Mouse (Mus musculus): ENCODE measurements around the gene Ccr1l1. TPM values are rescaled to one million over a fixed set of nuclear protein-coding genes. Genes with fewer than 3 reads are reported as not detected.

Gene Ccr1l1
- polyA plus RNA-seq, 2 experiments from 2014 or later = not detected

DNA sequence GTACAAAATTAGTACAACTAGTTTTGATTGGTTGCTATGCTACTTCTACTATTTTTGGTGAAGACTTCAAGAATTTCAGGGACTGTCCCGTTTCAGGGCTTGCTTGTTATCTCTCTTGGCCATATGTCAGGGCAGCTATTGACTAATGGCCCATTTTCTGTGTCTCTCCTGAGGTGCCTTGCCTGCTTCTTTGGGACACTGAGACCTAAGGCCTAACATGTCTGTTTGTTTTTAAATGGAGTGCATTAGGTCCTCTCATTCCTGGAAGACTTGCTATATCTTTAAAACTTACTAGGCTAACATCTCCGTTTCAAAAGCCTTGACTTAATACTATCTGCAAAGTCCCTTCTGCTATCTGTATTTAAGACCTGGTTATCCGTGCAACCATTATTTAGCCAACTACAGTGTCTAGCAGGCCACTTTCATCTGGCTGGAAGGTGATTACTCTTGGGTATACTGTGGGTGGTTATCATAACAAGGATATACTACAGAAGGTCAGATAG lies 20.2 kb downstream of the Ccr1l1 start:
- peak; percentile 34 for ATAC-seq

DNA sequence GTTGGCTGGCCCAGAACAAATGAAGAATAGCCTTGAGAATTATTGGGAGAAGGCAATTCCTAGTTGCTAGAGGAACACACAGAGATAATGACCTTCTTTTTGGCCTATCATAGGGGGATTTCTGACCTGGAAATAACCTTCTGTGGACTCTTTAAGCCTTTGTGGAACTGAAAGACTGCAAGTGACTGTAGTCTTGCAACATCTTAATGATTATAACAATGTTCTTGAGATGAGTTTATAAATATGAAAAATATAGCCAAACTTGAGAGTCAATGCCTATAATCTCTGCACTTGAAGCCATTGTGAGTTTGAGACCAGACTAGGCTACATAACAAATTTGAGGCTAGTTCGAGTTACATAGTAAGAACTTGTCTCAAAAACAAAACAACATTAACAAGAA lies 21.3 kb downstream of the Ccr1l1 start:
- ATAC-seq = no peak

DNA sequence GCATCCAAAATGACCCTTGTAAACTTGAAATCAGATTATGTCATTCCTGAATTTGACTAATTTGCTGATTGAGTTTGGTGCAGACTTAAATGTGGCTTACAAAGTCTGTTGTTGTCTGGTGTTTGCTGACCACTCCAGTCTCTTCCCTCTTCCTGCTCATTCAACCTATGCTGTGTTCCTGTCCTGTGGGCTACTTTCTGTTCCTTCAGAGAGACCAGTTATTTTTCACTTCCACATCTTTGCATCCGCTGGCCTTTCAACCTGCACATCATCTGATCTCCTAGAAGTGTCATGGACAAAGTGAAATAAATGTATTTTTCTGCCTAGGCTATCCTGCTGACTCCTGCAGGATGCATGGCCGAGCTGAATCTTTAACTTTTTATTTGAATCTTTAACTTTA lies 24.7 kb downstream of the Ccr1l1 start:
- no peak for ATAC-seq

DNA sequence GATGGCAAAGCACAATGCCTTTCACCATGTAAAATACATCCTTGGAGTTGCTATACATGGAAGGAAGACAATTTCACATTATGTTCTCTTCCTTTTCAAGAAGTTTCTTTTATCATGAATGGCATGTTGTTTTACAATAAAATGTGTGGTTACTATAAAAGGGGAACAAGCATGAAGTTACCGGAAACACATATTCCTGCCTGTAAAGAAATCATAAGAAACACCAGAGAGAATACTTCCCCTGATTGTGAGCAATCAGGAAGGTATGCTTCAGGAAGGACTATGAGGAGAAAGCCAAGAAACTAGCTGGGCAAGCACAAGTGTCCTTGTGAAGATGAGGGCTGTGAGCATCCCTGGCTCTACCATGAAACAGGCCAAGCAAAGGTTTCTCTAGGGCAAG lies 27.0 kb downstream of the Ccr1l1 start:
- no peak for ATAC-seq

DNA sequence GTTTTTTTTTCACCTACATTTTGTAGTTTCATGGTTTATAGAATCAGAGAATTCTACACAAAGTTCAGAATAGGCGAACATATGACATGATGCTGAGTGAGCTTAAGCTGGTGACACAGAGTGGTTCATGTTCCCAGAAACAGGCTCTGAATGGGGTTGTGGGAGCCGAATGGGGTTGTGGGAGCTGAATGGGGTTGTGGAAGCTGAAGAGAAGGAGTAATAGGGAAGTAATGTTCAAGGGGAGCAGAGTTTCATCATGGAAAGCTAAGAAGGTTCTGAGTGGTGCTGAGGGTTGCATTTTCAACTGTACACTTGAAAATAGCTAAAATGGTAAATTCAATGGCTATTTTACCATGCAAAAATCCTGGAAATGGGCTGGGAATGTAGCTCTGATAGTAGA lies 28.8 kb downstream of the Ccr1l1 start:
- ATAC-seq = no peak

DNA sequence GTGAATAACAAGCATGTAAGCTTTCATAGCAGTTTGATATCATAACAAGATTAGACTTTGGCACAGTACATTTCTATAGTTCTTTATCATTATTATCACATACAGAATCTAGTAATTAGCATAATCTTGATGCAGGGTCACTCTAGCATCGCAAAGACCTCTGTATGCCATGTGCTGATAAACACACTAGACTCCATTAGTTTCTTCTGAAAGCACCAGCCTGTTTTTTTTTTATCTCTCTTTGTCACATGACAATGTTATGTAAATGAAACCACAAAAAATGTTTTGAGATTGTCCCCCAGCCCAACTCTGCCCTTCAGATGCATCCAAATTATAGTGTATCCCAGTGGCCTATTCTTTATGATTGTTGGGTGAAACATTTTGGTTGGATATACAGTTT lies 30.4 kb downstream of the Ccr1l1 start:
- ATAC-seq = peak; percentile 56

DNA sequence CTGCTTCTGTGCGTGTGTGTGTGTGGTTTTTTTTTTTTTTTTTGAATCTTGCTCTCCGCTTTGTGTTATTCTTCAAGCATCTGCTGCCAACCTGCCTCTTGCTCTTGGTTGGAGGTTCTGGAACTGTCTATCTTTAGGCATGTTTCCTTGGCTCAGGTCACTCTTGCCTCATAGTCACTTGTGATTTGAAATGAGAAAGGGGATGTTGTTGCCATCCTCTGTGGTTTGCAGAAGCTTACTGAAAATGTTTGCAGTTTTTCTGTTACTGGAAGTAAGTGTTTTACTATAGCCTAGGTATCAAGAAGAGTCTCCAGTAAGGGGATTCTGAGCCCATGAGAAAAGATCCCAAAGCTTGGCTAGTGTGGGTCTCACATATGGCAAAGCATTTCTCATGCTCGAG lies 36.2 kb downstream of the Ccr1l1 start:
- ATAC-seq = no peak

DNA sequence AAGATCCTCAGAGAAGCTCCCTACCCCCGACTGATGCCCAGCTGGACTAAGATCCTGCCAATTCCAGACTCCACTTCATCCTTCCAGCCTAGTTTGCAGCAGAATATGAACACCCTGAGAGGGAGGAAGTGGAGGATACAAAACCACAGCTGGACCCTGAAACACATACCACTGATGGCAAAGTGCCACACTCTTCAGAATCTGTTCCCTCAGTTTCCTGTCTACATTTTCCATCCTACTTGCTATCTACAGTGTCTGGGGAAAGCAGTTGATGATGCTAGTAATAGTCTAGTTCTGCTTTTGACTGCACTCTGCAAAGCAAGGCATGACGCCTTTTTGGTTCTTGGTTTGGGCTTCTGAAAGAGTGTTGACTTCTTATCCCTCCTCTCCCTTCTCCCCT lies 36.9 kb downstream of the Ccr1l1 start:
- ATAC-seq = peak; percentile 54

DNA sequence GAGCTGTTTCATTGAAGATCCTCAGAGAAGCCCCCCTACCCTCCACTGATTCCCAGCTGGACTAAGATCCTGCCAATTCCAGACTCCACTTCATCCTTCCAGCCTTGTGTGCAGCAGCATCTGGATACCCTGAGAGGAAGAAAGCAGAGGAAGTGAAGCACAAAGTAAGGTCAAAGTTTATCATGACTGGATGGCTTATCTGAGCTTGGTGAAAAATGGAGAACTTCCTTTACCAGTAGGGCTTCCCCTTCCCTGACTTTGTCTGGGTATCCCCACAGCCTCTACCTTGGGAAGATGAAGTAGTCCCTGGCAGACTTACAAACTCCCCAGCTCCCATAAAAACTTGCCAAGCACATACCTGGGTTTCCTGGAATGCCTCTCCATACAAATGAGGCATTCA lies 37.6 kb downstream of the Ccr1l1 start:
- no peak for ATAC-seq

DNA sequence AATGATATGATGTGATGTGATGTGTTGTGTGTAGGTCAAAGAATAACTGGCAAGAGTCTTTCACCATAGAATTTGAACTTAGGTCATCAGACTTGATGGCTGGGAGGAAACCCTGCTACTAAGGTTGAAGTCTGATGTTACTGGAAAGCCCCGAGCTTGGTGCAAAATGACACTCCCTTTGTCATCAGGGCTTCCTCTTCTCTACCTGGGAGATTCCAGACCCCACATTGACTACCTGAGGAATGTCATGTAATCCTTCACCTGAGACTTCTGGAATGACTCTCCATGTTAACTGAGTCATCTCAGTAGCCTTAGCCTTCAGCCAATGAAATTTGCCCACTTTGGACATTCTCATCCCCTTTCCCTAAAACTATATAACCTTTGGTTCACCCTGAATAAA lies 38.0 kb downstream of the Ccr1l1 start:
- peak; percentile 37 for ATAC-seq

DNA sequence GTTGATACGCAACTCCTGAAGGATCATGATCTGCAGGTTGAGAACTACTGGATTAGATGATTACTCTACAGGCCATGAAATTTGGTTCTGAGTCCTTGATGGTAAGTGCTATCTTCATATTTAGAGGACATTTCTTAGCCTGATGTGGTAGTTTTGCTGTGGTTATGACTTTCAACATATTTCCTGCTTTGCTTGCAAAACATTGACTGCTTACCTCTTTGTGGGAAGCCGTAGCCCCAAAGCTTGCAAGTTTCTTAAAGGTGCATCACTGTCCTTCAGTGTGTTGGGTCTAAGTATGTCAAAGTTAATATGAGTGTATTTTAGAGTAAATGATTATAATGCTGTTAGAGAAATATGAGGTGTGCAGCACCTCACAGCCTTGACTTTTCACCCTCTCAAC lies 40.2 kb downstream of the Ccr1l1 start:
- ATAC-seq = peak; percentile 12

DNA sequence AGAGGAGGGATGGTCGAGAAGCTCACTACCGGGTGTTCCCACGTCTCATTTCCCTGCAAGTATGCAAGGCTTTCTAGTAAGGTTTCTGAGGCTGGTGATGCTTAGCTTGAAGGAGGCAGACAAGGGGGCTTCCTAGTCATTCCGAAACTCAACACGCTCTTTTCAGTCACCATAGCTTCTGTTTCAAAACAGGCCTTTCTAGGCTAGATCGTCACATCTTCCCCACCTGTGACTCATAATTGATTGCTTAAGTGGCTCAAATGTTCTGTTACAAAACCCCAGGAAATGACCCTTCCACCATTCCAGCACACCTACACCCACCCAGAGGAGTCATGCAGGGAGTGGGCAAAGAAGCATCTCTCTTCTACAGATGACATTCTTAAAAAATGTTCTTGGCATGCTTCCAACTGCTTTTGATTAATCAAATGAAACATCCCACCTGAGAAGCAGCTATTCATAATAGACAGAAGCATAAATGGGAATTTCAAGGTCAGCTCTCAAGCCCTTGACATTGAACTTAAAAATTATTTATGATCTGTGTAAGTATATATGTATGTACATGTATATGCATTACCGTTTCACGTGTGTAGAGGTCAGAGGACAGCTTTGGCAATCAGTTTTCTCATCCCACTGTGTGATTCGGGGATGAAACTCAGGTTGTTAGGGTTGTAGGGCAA lies 41.5 kb downstream of the Ccr1l1 start:
- ATAC-seq = peak; percentile 64

DNA sequence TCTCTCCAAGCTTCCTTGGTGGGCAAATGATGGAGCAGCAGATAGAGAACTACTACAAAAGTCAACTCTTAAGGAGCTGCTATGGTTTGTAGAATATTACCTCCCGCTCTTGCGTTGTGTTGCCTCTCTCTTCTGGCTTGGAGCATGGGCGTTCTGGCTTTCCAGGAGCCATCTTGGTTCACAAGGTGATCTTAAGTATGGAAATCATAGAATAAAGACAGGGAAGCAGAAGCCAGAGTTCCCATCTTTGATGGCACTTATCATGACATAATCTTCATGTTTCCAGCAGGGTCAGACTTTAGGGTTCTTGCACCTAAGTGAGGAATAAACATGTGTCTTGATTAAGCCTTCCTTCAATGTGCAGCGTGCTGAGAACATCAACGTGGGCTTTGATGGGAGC lies 42.4 kb downstream of the Ccr1l1 start:
- ATAC-seq = no peak

DNA sequence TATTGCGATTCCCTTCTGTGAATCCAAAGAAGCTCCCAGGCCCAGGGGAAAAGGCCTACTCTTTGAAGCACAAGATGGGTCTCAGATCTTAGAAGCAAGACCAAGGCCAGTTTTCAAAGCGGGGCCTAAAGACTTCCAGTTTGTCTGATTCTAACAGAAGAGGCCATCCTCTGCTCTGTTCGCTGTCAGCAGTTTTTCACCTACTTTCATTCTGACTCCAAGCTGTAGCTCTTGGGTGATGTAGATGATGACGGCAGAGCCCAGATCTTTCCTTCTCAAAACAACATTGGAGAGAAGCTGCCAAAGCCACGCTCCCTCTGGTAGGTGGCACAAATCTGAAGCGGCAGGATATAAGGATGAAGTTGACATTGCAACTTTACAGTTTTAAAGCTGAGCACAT lies 42.9 kb downstream of the Ccr1l1 start:
- peak; percentile 20 for ATAC-seq

DNA sequence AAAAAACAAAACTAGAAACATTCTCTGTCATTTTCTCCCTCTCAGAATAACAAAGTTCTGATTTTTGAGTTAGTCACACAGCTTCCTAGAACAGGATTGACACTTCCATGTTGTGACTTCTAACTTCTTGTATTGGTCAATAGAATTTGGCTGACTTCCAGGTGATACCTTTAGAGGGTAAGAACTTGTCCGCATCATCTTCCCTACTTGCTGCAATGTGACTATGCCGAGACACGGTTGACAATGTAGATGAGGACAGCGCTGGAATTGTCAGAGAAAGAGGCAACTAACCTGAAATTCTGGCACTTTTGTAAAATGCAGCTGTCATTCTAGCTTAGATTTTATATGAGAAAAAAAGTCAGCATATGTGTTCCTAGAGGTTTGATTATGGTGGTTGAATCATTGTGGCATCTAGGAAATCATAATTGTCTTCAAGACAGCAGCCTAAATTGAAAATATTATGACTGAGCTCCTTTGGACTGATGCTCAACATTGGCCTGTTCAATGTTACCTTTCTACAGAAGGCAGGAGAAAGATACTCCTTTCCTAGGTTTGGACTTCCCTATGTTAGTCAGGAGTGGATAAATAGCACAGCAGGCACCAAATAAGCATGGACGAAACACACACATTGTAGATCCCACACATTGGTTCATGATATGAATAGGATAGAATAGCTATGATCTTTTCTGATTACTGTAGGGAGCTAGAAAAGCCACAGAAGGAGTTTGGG lies 44.3 kb downstream of the Ccr1l1 start:
- no peak for ATAC-seq

DNA sequence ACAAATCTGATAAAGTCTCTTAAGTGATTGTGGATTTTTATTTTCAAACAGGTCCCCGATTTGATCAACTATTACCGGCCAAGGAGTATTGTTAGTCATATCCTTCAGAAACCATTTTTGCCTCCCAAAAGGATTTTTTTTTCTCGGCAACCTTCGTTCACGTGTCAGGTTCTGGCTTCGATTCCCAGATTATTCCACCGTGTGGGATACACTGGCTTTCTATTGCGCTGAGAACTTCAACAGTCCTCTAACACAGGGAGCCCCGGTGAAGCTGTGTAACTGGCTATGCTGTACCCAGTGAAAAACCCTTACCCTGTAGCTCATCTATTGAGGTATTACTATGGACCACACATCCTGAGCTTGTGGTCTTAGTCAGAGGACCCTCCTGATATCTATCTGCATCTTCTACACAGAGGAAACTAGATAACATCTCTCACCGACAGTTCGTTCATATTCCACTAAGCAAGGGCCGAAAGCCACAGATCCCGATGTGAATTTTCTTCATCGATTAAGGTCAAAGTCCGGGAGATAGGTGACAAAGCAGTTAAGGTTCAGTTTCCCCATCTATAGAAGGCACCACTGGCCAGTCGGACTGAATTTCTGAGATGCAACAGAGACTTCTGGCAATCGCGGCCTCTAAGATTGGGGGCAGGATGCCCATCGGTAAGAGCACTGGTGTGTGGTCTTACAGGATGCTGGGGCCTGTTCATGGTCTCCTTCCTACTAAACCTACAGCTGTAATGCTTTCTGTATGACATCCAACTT lies 45.1 kb downstream of the Ccr1l1 start:
- ATAC-seq = no peak

DNA sequence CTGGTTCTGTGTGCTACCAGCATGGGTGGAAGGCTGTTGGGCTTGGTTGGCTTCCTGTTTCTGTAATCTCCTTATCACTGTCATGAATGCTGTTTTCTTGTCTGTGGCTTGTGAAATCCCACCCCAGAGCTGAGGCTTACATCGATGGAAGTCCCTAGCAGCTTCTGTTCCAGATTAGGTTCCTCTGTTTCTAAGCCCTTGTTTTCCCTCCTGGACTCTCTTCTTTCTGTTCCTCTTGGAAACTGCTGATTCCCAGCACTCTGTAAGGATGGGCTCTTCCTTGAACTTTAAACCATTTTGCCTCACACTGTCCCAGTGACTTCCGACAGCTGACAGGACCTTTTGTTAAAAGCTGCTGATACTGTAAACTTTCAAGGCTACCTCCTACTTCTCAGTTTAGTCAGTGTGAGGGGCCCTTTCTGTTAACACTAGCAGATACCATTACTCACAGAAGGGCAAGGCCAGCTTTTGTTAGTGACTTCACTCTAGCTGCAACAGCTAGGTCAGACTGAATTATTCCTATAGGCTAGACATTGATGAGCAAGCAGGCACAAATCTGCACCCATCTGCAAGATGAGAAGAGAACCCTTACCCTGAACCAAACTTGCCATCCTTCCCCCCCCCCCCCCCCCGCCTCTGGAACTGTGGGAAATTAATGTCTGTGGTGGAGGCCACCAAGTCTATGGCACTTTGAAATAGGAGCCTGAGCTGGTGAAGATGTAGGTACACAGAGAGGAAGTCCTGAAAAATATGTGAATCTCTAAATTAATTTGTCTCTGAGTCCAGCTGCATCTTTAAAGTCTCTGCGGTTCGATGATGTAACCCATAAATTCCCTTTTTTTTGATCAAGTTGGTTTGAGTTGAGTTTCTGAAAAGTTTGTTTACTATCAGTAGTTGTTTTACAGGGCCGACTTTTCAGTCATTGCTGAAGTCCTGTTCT lies 46.2 kb downstream of the Ccr1l1 start:
- peak; percentile 22 for ATAC-seq

DNA sequence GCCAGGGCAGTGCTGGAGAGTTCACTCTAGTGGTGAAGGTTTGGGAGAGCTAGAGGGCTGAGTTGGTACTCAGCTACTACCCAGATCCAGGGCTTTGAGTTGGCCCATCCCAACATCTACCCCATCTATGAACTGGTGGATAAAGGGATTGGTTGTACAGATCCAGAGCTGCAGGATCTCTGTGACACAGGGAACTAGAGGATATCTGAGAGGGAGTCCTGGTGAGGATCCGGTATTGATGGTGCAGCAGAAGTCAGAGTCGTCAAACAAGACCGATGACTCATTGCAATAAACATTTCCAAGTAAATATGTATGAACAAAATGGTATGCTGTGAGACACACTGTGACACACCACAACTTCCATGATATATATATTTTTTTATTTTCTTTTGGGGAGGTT lies 47.3 kb downstream of the Ccr1l1 start:
- ATAC-seq = no peak

DNA sequence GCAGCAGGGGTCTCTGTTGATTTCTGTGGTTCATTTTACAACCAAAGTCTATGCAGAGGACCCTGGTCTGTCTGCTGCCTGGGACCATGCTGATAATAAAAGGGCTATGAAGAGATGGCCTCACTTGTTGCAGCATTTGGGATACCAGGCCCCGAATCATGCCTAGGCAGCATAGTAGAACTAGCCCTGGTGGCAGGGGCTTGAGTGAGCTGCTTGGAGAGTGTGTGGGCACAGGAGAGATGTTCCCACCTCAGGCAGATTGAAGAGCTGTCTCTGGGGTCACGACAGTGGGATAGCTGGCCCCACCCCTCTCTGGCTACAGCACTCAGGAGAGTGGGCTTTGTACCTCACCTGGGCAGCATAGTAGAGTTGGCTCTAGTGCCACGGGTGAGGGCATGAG lies 47.7 kb downstream of the Ccr1l1 start:
- no peak for ATAC-seq

DNA sequence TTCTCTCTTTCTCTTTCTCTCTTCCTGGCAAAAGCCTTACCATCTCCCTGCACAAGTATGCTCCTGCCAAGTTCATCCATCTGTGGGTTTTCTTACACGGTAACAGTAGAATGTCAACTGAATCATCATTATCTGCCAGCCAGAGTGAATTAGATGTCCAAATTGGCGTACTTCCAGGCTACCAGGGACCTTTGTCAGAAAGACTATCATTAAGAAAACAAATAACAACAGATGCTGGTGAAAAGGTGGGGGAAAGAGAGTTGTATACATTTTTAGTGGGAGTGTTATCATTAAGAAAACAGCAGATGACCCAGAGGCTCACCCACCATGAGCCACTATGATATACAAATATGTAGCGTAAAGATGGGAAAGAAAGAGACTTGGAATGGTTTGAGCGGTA lies 48.3 kb downstream of the Ccr1l1 start:
- ATAC-seq = no peak

DNA sequence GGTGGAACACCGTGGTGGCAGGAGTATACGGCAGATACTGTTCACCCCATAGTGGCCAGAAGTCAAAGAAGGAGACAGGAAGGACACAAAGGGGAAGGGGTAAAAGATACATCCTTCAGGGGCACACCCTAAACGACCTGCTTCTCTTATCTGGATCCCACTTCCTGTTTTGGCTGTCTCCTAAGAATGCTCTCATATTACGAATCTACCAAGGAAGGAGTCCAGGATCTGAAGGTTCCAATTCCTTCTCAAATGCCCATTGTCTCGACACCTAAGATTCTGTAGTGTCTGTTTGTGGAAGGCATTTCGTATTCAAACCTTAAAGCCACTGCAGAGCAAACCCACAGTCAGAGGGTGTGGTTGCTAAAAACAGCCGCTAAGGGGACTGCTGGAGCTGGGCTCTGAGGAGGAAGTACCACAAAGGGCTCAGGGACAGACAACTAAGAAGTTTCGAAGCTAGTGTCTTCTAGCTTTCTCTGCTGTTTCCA lies 49.4 kb downstream of the Ccr1l1 start:
- peak; percentile 46 for ATAC-seq

DNA sequence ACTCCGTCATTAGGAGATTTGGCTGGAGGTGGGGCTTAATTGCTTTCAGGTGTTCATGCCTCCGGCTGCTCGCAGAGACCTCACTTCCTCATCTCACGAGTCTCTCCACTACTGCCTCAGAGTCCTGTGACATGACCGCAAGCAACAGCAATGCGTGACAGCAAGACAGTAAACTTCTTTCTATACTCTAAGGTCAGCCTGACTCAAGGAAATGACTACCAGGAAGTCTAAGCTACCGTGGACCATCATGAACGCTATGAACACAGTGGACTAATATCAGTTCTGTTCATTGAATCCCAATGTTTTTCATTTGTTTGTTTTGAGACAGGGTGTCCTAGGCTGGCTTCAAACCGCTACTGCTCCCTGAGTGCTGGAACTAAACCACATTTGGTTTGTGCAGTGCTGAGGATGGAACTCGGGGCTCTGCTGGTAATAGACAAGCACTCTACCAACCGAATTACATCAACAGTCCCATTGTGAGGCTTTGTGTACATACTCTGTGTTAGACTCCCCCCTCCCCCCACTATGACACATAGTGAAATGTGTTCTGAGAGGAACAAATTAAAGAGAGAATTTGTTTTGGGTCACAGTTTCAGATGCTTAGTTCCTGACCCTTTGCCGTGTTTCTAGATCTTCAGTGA lies 50.0 kb downstream of the Ccr1l1 start:
- ATAC-seq = peak; percentile 28

Measured in CD4-positive, CD25-positive, alpha-beta regulatory T cell, adult 4 months (primary cell).